Mouse (Mus musculus) fat pad, adult 2 months (tissue): ENCODE results near the gene 6430628N08Rik.

ENCODE experiments used
- DNase-seq: peaks from one replicate; pipeline ENCODE4 v3.0.0-alpha.2; 2011; ENCODE audit warnings: low read depth, low spot score; ENCODE audit errors: extremely low read depth

6430628N08Rik gene

DNA sequence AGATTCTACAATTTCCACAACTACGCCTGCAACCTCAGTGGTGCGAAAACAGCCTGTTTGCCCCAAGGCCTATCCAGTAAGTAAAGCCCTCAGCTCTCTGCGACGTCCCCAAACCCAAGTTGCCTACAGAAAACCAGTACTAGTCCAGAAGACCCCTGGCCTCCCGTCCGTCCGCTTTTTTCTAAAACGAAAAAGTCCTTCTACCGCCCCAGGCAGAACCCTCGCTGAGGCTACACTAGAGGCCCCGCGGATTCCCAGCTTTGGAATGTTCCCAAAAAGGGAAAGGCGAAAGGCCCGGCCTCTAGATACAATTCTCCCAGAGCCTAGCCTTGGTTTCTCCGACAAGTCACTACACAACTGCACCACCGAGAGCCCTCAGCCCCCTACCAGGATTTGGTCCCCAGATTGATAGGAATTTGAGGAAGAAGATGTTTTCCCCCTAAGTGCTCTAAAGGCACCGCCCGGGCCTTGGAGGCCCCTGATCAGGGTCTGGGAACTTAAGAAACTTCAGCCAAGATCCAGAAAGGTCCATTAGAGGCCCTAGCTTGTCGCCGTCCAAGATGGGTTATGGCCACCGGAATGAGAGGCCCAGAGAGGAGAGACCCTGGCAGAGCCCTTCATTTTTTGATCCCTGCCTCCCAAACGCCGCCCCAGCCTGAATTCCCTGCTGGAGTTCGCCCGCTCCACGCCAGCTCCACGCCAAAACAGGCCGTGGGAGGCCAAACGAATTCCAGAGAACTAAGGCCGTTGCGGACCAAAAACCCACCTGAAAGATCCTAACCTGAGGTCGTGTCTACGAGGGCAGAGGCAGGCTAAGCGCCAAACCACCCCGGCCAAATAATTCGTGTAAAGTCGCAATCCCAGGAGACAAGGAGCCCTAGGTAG is 48.1 kb downstream of the 6430628N08Rik start:
- DNase-seq, result no peak

DNA sequence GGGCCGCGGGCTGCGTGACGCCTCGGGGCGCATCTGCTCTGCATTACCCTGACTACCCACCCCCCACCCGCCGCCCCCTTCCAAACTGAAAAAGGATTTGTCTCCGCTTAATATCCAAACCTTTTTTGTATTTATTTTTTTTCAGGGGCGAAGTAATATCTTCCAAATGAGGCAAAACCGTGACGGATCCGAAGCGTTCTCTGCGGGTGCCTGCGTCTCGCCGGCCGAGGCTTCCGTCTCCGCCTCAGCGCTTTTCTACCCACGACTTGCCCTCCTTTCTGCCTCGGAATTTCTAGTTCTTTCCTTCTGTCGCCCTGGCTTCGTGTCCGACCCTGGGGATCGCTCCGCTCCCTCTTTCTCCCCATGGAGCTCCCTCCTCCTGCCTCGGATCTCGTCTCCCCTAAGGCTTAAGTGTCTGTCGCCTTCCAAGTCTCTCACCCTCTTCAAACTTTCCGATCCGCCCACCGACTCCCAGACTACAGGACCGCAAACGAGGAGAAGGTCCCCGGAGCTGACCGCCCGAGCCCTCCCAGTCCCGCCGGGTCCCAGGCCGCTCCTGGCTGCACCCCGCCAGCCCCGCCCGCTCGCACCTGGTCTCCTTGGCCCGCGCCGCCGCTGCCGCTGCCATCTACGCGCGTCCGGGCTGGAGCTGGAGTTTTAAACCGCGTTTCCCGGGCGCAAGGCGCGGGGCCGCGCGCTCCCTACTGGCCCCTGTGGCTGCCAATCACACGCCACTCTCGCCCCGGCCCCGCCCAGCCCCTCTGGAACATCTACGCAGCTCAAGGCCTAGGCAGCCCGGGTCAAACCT is 49.0 kb downstream of the 6430628N08Rik start, which contains the start of gene Dmbx1:
Gene Dmbx1 (minus strand): TSS at position 632 of the 808 bp plus-strand sequence.
- DNase-seq, result no peak

DNA sequence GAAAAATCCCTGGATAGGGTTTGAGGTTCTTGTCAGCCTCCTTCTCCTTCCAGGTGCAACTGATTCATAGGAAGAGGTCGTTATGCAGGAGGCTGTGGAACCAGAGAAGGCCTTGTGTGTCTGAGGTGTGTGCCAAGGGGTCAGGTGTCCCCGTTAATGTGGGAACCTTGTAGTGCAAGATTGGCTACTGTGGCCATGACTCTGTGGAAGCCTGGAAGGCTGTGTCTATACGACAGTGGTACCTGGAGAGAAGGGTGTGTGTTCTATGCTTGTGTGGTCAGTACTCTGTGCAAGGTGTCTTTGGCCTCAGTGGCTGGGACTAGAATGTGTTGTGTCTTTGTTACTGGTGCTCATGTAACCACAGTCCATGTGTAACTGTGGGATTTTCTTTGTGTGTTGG is 50.2 kb downstream of the 6430628N08Rik start:
- no peak for DNase-seq

DNA sequence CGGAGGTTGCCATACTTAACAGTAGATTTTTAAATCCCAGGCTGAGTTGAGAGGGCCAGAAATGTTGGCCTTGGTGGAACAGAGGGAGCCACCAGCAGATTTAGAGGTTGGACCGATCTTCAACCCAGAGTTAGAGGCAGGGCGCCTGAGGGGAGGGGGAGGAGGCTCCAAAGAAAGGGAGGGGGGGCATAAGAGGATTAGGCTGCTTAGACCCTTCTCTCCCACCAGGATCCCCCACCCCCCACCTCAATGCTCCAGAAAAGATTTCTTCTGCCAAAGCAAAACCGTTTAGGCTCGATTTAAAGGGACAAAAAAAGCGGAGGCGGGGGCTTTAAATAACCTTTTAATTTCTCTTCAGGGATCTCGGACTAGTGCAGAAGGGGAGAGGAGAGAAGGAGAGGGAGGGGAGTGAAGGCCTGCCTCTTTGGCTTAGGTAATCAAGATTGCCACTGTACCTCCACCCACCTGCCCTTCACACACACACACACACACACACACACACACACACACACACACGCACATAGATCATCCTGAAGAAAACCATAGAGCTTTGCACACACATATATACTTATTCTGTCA is 50.9 kb downstream of the 6430628N08Rik start:
- no peak for DNase-seq

DNA sequence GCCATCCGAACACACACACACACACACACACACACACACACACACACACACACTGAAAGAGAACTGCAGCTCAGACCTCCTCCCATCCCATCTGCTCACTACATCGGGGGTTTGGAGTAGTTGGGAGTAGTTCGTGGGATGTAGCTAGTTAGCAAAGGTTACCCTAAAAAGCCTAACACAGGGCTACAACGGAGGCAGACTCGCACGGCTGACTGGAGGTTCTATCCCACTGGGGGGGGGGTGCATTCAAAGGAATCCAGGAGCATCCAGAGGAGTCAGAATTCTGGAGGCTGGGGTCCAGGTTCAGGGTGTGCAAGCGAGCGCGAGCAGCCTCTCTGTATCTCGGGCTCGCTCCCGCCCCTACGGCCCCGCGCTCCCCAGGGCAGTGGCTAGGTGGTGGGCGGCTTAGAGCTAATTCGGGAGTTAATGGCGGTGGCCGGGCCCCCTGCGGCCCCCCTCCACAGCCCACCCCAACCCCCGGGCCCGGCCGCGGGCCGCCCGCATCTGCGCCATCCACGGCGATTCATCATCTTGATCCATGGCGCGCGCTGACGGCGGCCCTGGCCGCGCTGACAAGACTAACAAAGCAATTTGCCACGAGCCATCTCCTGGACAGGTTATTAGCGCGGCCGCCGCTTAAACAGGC is 53.3 kb downstream of the 6430628N08Rik start:
- no peak for DNase-seq
